Mouse (Mus musculus) central nervous system, embryonic 11.5 days (tissue): ENCODE measurements around the gene Tyk2. TPM values are rescaled to one million over a fixed set of nuclear protein-coding genes. Genes with fewer than 3 reads are reported as not detected.

Experiments used
- polyA plus RNA-seq: library from polyadenylated mRNA; depleted of rRNA; stranded (reverse); fragments of >200 nt; gene quantifications from 2 replicates; pipeline ENCODE4 v1.2.3, GENCODE M21; 2012; rRNA removed

Gene Tyk2
- polyA plus RNA-seq, result 11.6 and 13.8 TPM in 2 replicates

DNA sequence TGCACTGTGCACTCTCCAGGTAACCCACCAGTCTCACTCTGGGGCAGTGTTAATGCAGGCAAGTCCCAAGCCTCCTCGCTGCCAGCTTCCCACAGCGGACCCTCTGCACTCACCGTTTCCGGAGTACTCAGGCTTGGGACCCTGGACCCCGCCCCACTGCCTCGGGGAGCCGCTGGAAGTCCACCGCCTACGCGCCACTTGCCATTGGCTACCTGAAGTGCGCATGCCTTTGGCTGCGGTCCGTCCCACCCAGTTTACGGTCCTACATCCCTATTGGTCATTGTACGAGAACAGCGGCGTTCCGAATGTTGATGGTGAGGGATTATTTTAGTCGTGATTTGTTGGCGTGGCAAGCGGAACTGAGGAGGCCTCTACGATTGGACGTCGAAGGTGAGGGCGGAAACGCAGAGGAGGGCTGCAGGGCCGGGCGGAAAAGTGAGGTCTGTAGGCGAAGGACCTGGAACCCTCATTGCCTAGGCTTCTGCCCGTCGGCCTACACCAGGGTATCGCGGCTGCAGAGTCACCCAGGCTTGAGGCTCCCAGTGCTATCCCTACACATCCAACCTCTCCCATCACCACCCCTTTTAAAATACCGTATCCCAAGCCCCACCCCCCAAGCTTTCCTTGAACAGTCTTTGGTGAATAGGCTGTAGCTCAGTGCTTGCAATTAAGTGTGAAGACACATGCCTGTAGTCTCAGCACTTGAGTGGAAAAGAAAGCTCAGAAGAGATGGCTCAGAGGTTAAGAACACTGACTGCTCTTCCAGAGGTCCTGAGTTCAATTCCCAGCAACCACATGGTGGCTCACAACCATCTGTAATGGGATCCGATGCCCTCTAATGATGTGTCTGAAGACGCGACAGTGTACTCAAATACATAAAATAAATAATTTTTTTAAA lies at the start of gene Tyk2:
Gene Tyk2 (minus strand): TSS at position 185 of the 898 bp plus-strand sequence.

DNA sequence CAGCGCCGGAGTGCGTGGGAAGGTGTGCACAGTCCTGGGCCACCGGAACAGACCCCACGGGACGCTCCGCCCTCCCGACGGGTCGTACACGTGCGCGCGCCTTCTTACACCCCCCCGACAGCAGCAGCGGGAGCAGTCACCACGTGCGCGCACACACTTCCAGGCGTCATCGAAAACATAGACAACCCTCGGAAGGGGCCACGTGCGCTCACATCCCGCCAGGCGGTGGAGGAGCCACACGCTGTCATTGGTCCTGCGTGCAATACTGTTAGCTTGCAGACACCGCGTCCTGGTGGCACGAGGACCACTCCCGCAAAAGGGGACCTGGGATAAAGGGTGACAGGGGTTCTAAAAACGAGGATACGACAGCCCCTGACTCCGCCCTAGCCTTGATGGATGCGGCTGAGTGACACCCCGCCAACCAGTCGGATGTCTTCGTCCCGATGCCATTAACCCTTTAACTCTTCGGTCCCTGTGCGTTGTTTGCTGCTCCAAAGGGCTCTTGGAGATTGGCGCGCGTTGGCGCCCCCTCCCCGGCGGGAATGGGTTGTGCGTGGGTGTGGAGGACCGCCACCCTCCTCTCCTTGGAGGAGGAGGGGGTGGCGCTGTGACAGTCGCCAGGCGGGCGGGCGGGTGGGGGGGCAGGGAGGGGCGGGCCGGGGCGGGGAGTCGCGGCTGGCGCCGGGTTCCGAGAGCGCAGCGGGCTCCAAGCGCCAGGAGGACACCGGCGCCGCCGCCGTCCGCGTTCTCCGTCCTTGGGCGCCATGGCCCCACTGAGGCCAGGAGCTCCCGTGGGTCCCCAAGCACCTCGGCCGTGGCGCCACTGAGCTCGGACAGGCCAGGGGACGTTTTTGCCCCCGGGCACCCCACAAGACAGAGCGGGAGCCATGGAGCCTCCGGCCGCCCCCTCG lies 34.3 kb upstream of the Tyk2 start, which contains the start of gene Pde4a:
Gene Pde4a (plus strand): TSS at position 674 of the 911 bp plus-strand sequence.

DNA sequence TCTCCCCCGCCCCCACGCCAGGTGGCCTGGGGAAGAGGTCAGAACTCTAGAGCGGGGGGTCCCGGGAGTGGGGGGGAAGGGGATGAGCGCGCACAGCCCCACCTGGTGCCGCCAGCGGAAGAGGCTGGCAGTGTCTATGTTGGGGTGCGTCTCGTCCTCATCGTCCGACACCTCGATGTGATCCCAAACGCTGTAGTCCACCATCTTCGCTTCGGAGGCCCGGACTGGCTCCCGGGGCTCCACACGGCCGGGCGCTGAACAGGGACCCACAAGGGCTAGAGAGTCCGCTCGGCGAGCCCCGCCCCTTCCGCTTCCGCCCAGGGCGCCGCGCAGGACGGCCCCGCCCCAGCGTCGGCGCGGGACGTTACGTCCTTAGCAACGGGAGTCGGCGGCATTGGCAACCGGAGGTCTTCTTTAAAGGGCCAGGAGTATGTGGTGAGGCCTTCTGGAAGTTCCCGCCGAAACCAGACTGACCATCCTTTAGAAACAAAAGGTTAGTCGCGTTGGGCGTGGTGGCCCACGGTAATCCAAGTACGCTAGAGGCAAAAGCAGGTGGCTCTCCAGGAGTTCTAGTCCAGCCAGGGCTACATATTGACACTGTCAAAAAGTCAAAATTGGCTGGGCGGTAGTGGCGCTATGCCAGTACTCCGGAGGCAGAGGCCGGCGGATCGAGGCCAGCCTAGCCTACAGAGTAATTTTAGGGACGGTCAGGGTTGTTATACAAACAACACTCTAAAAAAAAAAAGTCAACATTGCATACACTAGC lies 18.8 kb upstream of the Tyk2 start, which contains the start of gene Cdc37:
Gene Cdc37 (minus strand): TSS at position 329 of the 766 bp plus-strand sequence.

DNA sequence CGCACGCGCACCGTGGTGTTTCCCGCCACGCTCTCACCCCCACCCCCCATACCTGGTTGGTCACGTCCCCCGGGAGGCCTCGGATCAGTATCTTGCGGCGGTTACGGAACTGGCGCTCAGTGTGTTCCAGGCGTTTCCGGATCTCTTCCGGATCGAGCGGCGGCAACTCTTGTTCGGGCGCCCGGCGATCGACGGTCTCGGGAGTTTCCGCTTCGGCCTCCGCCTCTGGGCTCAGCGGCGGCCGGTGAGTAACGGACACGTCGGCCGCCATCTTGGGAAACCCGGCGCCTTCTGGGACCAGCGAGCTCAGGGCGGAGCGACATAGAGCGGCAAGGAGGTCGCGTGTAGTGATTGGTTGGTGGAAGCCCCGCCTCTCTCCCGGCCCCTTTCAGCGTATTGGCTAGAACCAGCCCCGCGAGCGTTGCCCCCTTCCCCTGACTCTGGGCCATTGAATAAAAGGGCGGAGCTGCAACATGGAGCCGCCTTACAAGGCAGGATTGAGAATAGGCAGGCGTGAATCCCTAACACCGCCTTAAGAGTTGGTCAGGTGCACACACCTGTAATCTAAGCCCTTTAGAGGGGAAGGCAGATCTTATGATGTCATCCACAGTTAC lies 39.2 kb downstream of the Tyk2 start, which contains the start of the genes Gm38431 and Raver1:
Gene Gm38431 (minus strand): TSS at position 291 of the 614 bp plus-strand sequence.
Gene Raver1 (minus strand): TSS at position 302 of the 614 bp plus-strand sequence.

DNA sequence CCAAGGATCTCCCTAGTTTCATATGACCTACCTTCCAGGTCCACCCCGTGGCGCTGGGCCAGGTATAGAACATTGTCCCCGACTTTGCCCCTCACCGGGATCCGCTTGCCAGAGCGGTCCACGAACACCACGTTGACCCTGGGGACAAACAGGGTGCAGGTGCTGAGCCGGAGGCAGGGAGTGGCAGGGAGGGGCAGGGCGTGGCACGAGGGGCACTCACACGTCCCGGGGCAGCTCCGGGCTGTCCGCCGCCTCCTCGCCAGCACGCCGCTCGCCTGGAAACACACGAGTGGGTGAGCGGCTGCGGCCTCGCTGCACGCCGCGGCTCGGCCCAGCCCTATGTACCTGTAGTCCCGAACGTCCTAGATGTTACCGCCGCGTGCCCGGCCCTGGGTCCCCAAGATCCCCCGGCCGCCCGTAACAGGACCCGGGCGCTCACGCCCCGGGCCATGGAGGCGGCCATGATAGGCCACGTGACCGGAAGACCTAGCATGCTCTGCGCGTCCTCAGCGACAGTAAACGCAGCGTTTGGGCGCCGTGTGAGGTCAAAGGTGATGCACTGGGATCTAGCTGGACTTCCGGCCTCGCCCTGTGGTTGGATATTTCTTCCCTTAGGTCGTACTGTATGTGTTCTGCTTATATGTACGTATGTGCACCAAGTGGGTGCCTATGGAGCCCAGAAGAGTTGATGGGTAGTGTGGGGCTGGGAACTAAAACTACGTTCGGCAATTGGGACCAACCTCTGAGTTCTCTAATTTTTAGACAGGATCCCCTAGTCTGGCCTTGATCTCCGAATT lies 57.8 kb downstream of the Tyk2 start, which contains the start of the genes Gm49373 and Fdx1l:
Gene Gm49373 (minus strand): TSS at position 53 of the 797 bp plus-strand sequence.
Gene Fdx1l (minus strand): TSS at position 571 of the 797 bp plus-strand sequence.

DNA sequence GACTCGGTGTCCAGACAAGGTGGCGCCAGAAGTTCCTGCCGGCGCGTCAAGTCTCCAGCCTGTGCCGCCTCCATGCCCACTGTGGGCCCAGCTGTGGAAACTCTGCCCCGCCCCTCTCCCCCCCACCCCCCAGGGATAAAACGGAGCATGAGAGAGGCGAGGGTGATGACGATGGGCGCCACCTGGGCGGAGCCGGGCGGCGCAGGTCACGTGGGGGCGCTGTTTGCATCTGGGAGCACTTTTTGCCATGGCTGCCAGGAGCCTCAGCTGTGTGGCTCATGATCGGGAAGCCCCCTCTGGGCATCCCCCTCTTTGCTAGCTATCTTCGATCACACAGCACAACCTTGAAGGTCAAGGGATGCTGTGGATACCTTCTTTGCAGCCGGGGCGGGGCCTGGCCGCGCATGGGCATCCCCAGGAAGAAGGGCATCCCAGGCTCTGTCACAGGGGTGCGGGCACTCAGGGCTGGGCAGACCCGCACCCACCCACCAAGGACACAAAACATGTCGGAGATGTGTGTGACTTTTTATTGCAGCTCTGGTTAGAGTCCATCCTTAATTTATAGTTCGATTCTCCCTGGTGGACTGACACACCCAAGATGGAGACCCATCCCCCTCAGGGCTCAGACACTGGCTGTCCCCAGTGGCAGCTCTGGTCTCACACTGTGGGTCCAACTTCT lies 63.9 kb downstream of the Tyk2 start, which contains the start of gene Zglp1:
Gene Zglp1 (minus strand): TSS at position 88 of the 679 bp plus-strand sequence.

Other genes starting within 250 kb of the Tyk2 start
- gene Ppan, start 243.1 kb downstream of the Tyk2 start, polyA plus RNA-seq, result 93.6 and 97.4 TPM in 2 replicates
- gene Eif3g, start 232.6 kb downstream of the Tyk2 start, polyA plus RNA-seq, result 194 and 216 TPM in 2 replicates
- gene Dnmt1, start 171.4 kb downstream of the Tyk2 start, polyA plus RNA-seq, result 119 and 139 TPM in 2 replicates
- gene S1pr2, start 154.5 kb downstream of the Tyk2 start, polyA plus RNA-seq, result 5.4 and 14.5 TPM in 2 replicates
- 54.5 and 78.4 TPM in 2 replicates for gene Mrpl4, start 128.5 kb downstream of the Tyk2 start, polyA plus RNA-seq
- 3.5 and 4.1 TPM in 2 replicates for gene Icam1, start 115.3 kb downstream of the Tyk2 start, polyA plus RNA-seq
- gene Icam4, start 101.9 kb downstream of the Tyk2 start, polyA plus RNA-seq, result 4.4 and 5.4 TPM in 2 replicates
- gene Icam5, start 99.2 kb downstream of the Tyk2 start, polyA plus RNA-seq, result 0.14 and 0.22 TPM in 2 replicates
- gene Zglp1, start 64.2 kb downstream of the Tyk2 start, polyA plus RNA-seq, result 1.4 and 1.8 TPM in 2 replicates
- gene Gm49373, start 58.1 kb downstream of the Tyk2 start, polyA plus RNA-seq, result 2.5 and 2.7 TPM in 2 replicates
- gene Fdx1l, start 57.6 kb downstream of the Tyk2 start, polyA plus RNA-seq, result 61.0 and 83.1 TPM in 2 replicates
- gene Gm38431, start 39.2 kb downstream of the Tyk2 start, polyA plus RNA-seq, result 4.6 and 6.0 TPM in 2 replicates
- gene Raver1, start 39.2 kb downstream of the Tyk2 start, polyA plus RNA-seq, result 67.6 and 85.0 TPM in 2 replicates
- gene Cdc37, start 18.7 kb upstream of the Tyk2 start, polyA plus RNA-seq, result 303 and 377 TPM in 2 replicates
- 4.0 and 5.1 TPM in 2 replicates for gene Pde4a, start 34.5 kb upstream of the Tyk2 start, polyA plus RNA-seq
- gene Keap1, start 108.1 kb upstream of the Tyk2 start, polyA plus RNA-seq, result 23.3 and 33.5 TPM in 2 replicates
- gene S1pr5, start 117.2 kb upstream of the Tyk2 start, polyA plus RNA-seq, result 0.13 and 0.47 TPM in 2 replicates
- gene Atg4d, start 134.1 kb upstream of the Tyk2 start, polyA plus RNA-seq, result 27.7 and 29.9 TPM in 2 replicates
- 45.0 and 53.8 TPM in 2 replicates for gene Kri1, start 156.7 kb upstream of the Tyk2 start, polyA plus RNA-seq
- 41.8 and 73.1 TPM in 2 replicates for gene Cdkn2d, start 160.2 kb upstream of the Tyk2 start, polyA plus RNA-seq
- gene Ap1m2, start 181.1 kb upstream of the Tyk2 start, polyA plus RNA-seq, result 1.7 and 3.2 TPM in 2 replicates
- gene Slc44a2, start 189.5 kb upstream of the Tyk2 start, polyA plus RNA-seq, result 50.7 and 79.8 TPM in 2 replicates
- gene Ilf3, start 236.6 kb upstream of the Tyk2 start, polyA plus RNA-seq, result 196 and 241 TPM in 2 replicates